Mouse (Mus musculus) myocyte (in vitro differentiated cells): ENCODE measurements at regions not wholly inside any gene's neighbourhood (a gene's known extent, or its start where the extent isn't known, plus 50 kb on each side); places are given as distances from the start of the nearest gene placed in this dataset.

Source experiments
- H3K27me3 ChIP-seq: one replicate; pipeline ENCODE4 v1.6.1; 2011; ENCODE audit not compliant: control insufficient read depth, insufficient read depth, insufficient read length
- H3K36me3 ChIP-seq: one replicate; pipeline ENCODE4 v1.6.1; 2011; ENCODE audit not compliant: control insufficient read depth, insufficient read depth
- H3K4me2 ChIP-seq: one replicate; pipeline ENCODE4 v1.6.1; 2011; ENCODE audit warnings: low read depth, control low read depth
- H3K4me3 ChIP-seq: one replicate; pipeline ENCODE4 v1.5.1; 2011; ENCODE audit warnings: mild to moderate bottlenecking, control low read depth, moderate library complexity
- H3K79me2 ChIP-seq: one replicate; pipeline ENCODE4 v1.6.1; 2011; ENCODE audit not compliant: control insufficient read depth, insufficient read depth
- H3ac ChIP-seq: one replicate; pipeline ENCODE4 v1.6.1; 2011; ENCODE audit not compliant: control insufficient read depth, insufficient read length
- CEBPB ChIP-seq: IDR thresholded peaks from 2 replicates; pipeline ENCODE4 v1.6.1; 2011; ENCODE audit warnings: mild to moderate bottlenecking, moderate library complexity; ENCODE audit not compliant: poor library complexity, insufficient read depth, severe bottlenecking
- E2F4 ChIP-seq: IDR thresholded peaks from one replicate; pipeline ENCODE4 v1.6.1; 2011; ENCODE audit warnings: mild to moderate bottlenecking, control low read depth, moderate library complexity; ENCODE audit not compliant: insufficient read depth
- MAX ChIP-seq: IDR thresholded peaks from one replicate; pipeline ENCODE4 v1.6.1; 2011; ENCODE audit warnings: low read depth, mild to moderate bottlenecking, control low read depth
- MYOD1 ChIP-seq, 3 experiments: IDR thresholded peaks; one replicate each; pipeline ENCODE4 v1.6.1; 2011; ENCODE audit warnings: control low read depth in 2 of 3, low read depth in 2 of 3, mild to moderate bottlenecking in 2 of 3, moderate library complexity in 1 of 3; ENCODE audit not compliant: insufficient read length in 2 of 3, control insufficient read depth in 1 of 3
- MYOG ChIP-seq, 3 experiments: IDR thresholded peaks; one replicate each; pipeline ENCODE4 v1.6.1; 2011; ENCODE audit warnings: control low read depth in 2 of 3, low read depth in 2 of 3, mild to moderate bottlenecking in 2 of 3; ENCODE audit not compliant: insufficient read length in 2 of 3, control insufficient read depth in 1 of 3, insufficient read depth in 1 of 3
- POLR2A ChIP-seq: IDR thresholded peaks from one replicate; pipeline ENCODE4 v1.6.1; 2011; ENCODE audit warnings: low read depth, mild to moderate bottlenecking, control low read depth, moderate library complexity; ENCODE audit not compliant: insufficient read length
- POLR2AphosphoS2 ChIP-seq: IDR thresholded peaks from one replicate; pipeline ENCODE4 v1.6.1; 2011; ENCODE audit warnings: low read depth, control low read depth; ENCODE audit not compliant: insufficient read length
- REST ChIP-seq: IDR thresholded peaks from one replicate; pipeline ENCODE4 v1.6.1; 2011; ENCODE audit warnings: mild to moderate bottlenecking, control low read depth, moderate library complexity; ENCODE audit not compliant: insufficient read depth, insufficient read length
- SRF ChIP-seq: IDR thresholded peaks from one replicate; pipeline ENCODE4 v1.6.1; 2011; ENCODE audit warnings: low read depth; ENCODE audit not compliant: control insufficient read depth, insufficient read length
- TCF12 ChIP-seq: IDR thresholded peaks from one replicate; pipeline ENCODE4 v1.6.1; 2011; ENCODE audit warnings: mild to moderate bottlenecking, control low read depth; ENCODE audit not compliant: poor library complexity, insufficient read depth, severe bottlenecking
- TCF3 ChIP-seq: IDR thresholded peaks from one replicate; pipeline ENCODE4 v1.6.1; 2011; ENCODE audit warnings: low read depth, control low read depth; ENCODE audit not compliant: insufficient read length
- USF1 ChIP-seq: IDR thresholded peaks from one replicate; pipeline ENCODE4 v1.6.1; 2011; ENCODE audit warnings: low read depth, mild to moderate bottlenecking, control low read depth, moderate library complexity

DNA sequence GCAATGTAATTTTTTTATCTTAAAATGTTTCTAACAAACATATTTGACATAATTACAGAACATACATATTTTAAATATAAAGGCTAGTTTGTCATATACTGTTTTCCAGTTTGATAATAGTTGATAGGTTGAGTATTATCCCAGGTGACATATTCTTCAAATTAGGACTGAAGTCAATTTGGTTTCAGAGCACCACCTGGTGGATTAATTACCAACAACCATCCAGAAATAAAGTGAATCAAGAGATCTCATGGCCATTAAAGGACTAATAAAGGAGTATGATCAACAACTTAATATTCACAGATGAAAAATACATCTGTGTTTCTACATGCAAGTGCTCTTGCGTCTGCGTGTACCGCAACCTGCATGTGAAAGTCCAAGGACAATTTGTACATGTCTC lies 50.3 kb upstream of the Nmu start:
- TF ChIP-seq MYOD1 (IDR thresholded peaks at IDR 0.05; ENCODE audit: control insufficient read depth in 1 of 3, insufficient read length in 2 of 3, low read depth in 2 of 3): no peak
- no peak for TF ChIP-seq SRF
- no peak for TF ChIP-seq TCF12
- TF ChIP-seq POLR2A: no peak
- TF ChIP-seq TCF3: no peak
- TF ChIP-seq REST: no peak
- TF ChIP-seq MYOG (IDR thresholded peaks at IDR 0.05; ENCODE audit: control insufficient read depth in 1 of 3, insufficient read depth in 1 of 3, insufficient read length in 2 of 3, low read depth in 2 of 3): no peak
- TF ChIP-seq MAX: no peak
- no peak for TF ChIP-seq E2F4
- TF ChIP-seq CEBPB: no peak
- TF ChIP-seq USF1: no peak

DNA sequence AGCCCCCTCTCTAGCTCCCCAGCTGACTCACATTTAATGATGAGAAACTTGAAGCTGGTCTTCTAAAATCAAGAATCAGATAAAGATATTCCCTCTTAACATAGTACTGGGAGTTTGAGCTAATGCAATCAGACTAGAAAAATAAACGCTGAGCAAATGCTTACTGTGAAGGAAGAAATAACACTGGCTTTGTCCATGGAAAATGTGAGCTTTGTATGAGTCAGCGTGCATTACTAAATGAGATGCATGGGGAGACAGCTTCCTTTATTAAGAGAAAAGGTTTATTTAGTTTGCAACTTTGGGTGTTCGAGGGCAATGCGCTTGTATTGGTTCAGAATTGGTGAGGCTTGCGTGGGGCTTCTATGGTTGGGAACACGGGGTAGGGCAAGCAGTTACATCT lies 52.7 kb upstream of the Nmu start:
- no peak overlapping the region for H3K4me3 ChIP-seq
- H3K4me2 ChIP-seq: no peak overlapping the region
- no peaks in the 10 kb centered on the region for H3K27me3 ChIP-seq
- no peaks in the 10 kb centered on the region for H3K36me3 ChIP-seq
- no peak for TF ChIP-seq MAX
- TF ChIP-seq POLR2A: no peak
- H3K79me2 ChIP-seq: no peaks in the 10 kb centered on the region
- no peak overlapping the region for H3ac ChIP-seq

More for the DNA sequence above, 50.3 kb upstream of the Nmu start:
- H3K36me3 ChIP-seq: no peaks in the 10 kb centered on the region
- no peak overlapping the region for H3K4me3 ChIP-seq
- H3K27me3 ChIP-seq: no peaks in the 10 kb centered on the region
- no peak overlapping the region for H3K4me2 ChIP-seq
- H3K79me2 ChIP-seq: no peaks in the 10 kb centered on the region
- H3ac ChIP-seq: no peak overlapping the region

DNA sequence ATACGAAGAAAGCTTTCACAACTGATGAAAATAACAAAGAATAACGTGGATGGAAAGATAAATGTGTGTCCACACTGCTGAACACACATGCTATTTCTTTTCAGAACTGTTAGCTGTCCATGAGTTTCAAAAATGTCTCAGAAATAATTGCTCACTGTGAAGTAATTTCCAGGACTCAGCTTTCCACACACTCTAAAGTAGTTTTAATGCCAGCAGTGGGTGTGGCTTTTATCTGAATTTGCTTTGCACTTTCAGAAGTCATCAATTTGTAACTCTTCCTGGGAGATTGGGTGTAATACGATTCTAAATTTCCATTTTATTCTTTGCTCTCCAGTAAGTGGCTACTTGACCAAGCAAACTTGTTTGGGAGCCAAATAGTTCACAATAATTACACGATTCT lies 53.5 kb upstream of the Nmu start:
- Histone ChIP-seq H3K27me3 (no peaks in the 10 kb centered on the region), H3K36me3 (no peaks in the 10 kb centered on the region), H3ac (no peak overlapping the region), H3K4me3 (no peak overlapping the region), H3K4me2 (peak overlapping the region; percentile 78), H3K79me2 (no peaks in the 10 kb centered on the region)
- no peak for TF ChIP-seq USF1
- no peak for TF ChIP-seq MAX

DNA sequence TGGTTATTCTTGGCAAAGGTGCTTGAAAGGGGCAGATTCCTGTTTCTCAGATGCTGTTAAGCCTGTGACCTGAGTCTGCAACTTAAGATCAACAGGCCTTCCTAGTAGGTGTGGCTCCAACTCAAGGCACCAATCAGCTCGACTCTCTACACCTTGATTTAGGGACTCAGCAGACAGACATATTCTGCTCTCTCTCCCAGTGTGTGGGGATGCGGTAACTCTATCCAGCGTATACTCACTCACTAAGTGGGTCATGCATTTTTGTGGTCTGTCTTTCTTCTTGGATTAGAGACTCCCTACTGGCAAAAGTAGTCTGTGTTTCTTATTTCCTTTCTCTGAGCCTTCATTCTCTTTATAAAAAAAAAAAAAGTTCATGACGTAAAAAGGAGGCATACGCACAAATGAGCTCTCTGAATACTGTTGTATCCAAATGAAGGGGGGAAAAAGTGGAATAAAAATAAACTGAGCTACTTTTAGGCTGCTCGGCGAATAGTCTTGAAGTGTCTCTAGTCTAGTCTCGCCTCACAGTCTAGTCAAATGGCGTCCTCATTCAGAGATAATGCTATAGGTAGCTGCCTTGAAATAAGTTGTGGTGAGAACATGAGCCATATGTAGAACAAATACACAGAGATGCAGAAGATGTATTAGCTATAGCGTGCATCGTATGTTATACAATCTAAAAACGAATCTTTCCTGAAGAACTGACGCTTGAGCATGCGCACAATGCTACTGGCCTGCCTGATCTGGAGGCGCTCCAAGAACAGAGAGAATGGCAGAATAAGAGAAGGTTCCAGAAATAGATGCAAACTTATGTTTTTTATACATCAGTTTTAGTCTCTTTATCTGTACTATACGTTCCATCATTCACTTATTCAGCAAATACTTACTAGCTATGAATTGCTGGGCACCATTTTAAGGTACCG lies 55.6 kb upstream of the Nmu start:
- H3K36me3 ChIP-seq: no peaks in the 10 kb centered on the region
- no peaks in the 10 kb centered on the region for H3K79me2 ChIP-seq
- TF ChIP-seq MYOG (IDR thresholded peaks at IDR 0.05; ENCODE audit: control insufficient read depth in 1 of 3, insufficient read depth in 1 of 3, insufficient read length in 2 of 3, low read depth in 2 of 3) (no peak), MYOD1 (IDR thresholded peaks at IDR 0.05; ENCODE audit: control insufficient read depth in 1 of 3, insufficient read length in 2 of 3, low read depth in 2 of 3) (no peak), CEBPB (no peak), SRF (no peak), USF1 (no peak), POLR2A (no peak), MAX (no peak), REST (no peak), POLR2AphosphoS2 (no peak), TCF12 (no peak), E2F4 (no peak)

DNA sequence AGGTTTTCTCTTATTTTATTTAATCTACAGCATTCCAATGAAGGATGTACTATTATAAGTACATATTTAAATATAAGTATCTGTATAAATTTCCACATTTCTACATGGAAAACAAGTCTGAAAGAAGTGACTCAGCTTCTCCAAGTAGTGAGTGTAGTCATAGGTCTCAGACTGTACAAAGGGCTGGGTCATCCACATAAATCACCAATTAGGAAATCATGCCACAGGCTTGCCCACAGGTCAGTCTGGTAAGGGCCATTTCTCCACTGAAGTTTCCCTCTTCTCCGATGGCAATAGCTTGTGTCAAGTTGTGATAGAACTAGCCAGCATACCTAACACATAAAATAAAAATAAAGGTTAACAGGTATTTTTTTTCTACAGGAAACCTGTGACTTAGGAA lies 56.3 kb upstream of the Nmu start:
- TF ChIP-seq MYOG (IDR thresholded peaks at IDR 0.05; ENCODE audit: control insufficient read depth in 1 of 3, insufficient read depth in 1 of 3, insufficient read length in 2 of 3, low read depth in 2 of 3): no peak
- peak; percentile 40; the same call in 1 of the 2 replicates for TF ChIP-seq CEBPB
- Histone ChIP-seq H3K4me2 (no peak overlapping the region), H3K27me3 (no peaks in the 10 kb centered on the region), H3K79me2 (no peaks in the 10 kb centered on the region), H3ac (no peak overlapping the region), H3K4me3 (no peak overlapping the region), H3K36me3 (no peaks in the 10 kb centered on the region)

More for the DNA sequence above, 55.6 kb upstream of the Nmu start:
- Histone ChIP-seq H3ac (no peak overlapping the region), H3K4me3 (peak overlapping the region; percentile 11), H3K27me3 (no peaks in the 10 kb centered on the region), H3K4me2 (peak overlapping the region; percentile 78)
